In genomic region chr10:68442713-68443112, GRCm38 (mm10) we compare ENCODE assay signal across 13 mouse cellular contexts.
DNase-seq lines count a peak whose midpoint lies in the region; ATAC-seq lines count a peak whose summit lies in the region.
"Had no signal": no experiment of that assay in that cellular context is flagged by ENCODE, and none has a peak within 500 bp of the region (broad histone marks: within the 10 kb centered on the region; RNA-seq: fewer than 3 reads in every experiment).

No protein-coding gene starts in this region.

- H3K4me1 ChIP-seq in hindbrain, embryonic 16.5 days (ENCODE audit: control insufficient read depth, insufficient read depth, low read depth, low read length): 0 out of 2 replicates have a peak, but pooled peaks cover 5% of the 10 kb centered on the region
- H3K4me1 ChIP-seq in hindbrain, embryonic 13.5 days (replicated peaks): peaks cover 7% of the 10 kb centered on the region; the same call in 1 of the 2 replicates
- peaks cover 48% of the 10 kb centered on the region for H3K4me1 ChIP-seq in limb, embryonic 12.5 days (replicated peaks)
- peaks cover 7% of the 10 kb centered on the region for H3K4me1 ChIP-seq in midbrain, embryonic 16.5 days (ENCODE audit: control insufficient read depth, insufficient read depth, low read length)

- no peak overlapping the region for H3K27ac ChIP-seq in hindbrain, embryonic 16.5 days (ENCODE audit: low read depth, low read length)
- no peak overlapping the region for H3K27ac ChIP-seq in hindbrain, embryonic 13.5 days
- peak overlapping the region; percentile 54 for H3K27ac ChIP-seq in limb, embryonic 12.5 days
- no peak overlapping the region for H3K27ac ChIP-seq in midbrain, embryonic 16.5 days (ENCODE audit: low read length)
- H3K27ac ChIP-seq: layer of hippocampus, adult 2 months; neural tube, embryonic 13.5 days had no signal

- H3K4me2 ChIP-seq in hindbrain, embryonic 16.5 days (ENCODE audit: low read length): 0 out of 2 replicates have a peak overlapping the region, but pooled peaks have one; percentile 19
- H3K4me2 ChIP-seq in hindbrain, embryonic 13.5 days: no peak overlapping the region
- peak overlapping the region; percentile 38 for H3K4me2 ChIP-seq in limb, embryonic 12.5 days
- H3K4me2 ChIP-seq in midbrain, embryonic 16.5 days (ENCODE audit: low read length): no peak overlapping the region
- H3K4me2 ChIP-seq: neural tube, embryonic 13.5 days had no signal

- H3K4me3 ChIP-seq in hindbrain, embryonic 16.5 days (ENCODE audit: low read length): no peak overlapping the region
- no peak overlapping the region for H3K4me3 ChIP-seq in hindbrain, embryonic 13.5 days
- no peak overlapping the region for H3K4me3 ChIP-seq in limb, embryonic 12.5 days (replicated peaks)
- no peak overlapping the region for H3K4me3 ChIP-seq in midbrain, embryonic 16.5 days (ENCODE audit: low read depth, low read length)
- H3K4me3 ChIP-seq: layer of hippocampus, adult 2 months; neural tube, embryonic 13.5 days had no signal

- no peaks in the 10 kb centered on the region for H3K36me3 ChIP-seq in hindbrain, embryonic 16.5 days (ENCODE audit: control insufficient read depth, insufficient read depth, low read length)
- H3K36me3 ChIP-seq in hindbrain, embryonic 13.5 days: no peaks in the 10 kb centered on the region
- H3K36me3 ChIP-seq in limb, embryonic 12.5 days: no peaks in the 10 kb centered on the region
- H3K36me3 ChIP-seq in midbrain, embryonic 16.5 days (ENCODE audit: control insufficient read depth, insufficient read depth, low read length): no peaks in the 10 kb centered on the region
- H3K36me3 ChIP-seq: neural tube, embryonic 13.5 days had no signal

- H3K9ac ChIP-seq in hindbrain, embryonic 16.5 days (ENCODE audit: low read depth, low read length): no peak overlapping the region
- H3K9ac ChIP-seq in hindbrain, embryonic 13.5 days: no peak overlapping the region
- no peak overlapping the region for H3K9ac ChIP-seq in limb, embryonic 12.5 days (replicated peaks)
- H3K9ac ChIP-seq in midbrain, embryonic 16.5 days (ENCODE audit: low read depth, low read length): no peak overlapping the region
- H3K9ac ChIP-seq: neural tube, embryonic 13.5 days had no signal

- DNase-seq in CD4-positive, CD25-positive, alpha-beta regulatory T cell, adult 2 months (ENCODE audit: low read depth, low spot score): peak; percentile 28
- DNase-seq in B cell, adult 2 months: peak; percentile 33 to 37
- DNase-seq in layer of hippocampus, adult 11-12 months (ENCODE audit: low spot score): no peak
- DNase-seq: heart, postnatal 4 days; lung, postnatal 14 days; right cerebral cortex, postnatal 4 days had no signal

- H3K27me3 ChIP-seq in hindbrain, embryonic 16.5 days (replicated peaks; ENCODE audit: control insufficient read depth, insufficient read depth, low read length): no peaks in the 10 kb centered on the region
- no peaks in the 10 kb centered on the region for H3K27me3 ChIP-seq in hindbrain, embryonic 13.5 days
- no peaks in the 10 kb centered on the region for H3K27me3 ChIP-seq in limb, embryonic 12.5 days
- H3K27me3 ChIP-seq in midbrain, embryonic 16.5 days (ENCODE audit: control insufficient read depth, insufficient read depth, low read depth, low read length): no peaks in the 10 kb centered on the region
- H3K27me3 ChIP-seq: neural tube, embryonic 13.5 days had no signal

- 15% methylated on average over 3 of the region's 3 CpGs for WGBS in hindbrain, embryonic 16.5 days
- 21% methylated on average over 3 of the region's 3 CpGs for WGBS in hindbrain, embryonic 13.5 days
- WGBS in limb, embryonic 12.5 days: 4% methylated on average over 3 of the region's 3 CpGs
- WGBS in midbrain, embryonic 16.5 days: 4% methylated on average over 3 of the region's 3 CpGs

- no peak for ATAC-seq in CD4-positive, CD25-positive, alpha-beta regulatory T cell, adult 4 months
- no peak for ATAC-seq in hindbrain, embryonic 16.5 days
- no peak for ATAC-seq in hindbrain, embryonic 13.5 days (ENCODE audit: low FRiP score)
- no peak for ATAC-seq in limb, embryonic 12.5 days (ENCODE audit: insufficient number of reproducible peaks, insufficient read depth, low FRiP score, low TSS enrichment, low read depth)
- ATAC-seq in midbrain, embryonic 16.5 days: no peak

- no peaks in the 10 kb centered on the region for H3K9me3 ChIP-seq in hindbrain, embryonic 16.5 days (ENCODE audit: control insufficient read depth, low read length)
- H3K9me3 ChIP-seq in hindbrain, embryonic 13.5 days: no peaks in the 10 kb centered on the region
- no peaks in the 10 kb centered on the region for H3K9me3 ChIP-seq in limb, embryonic 12.5 days
- no peaks in the 10 kb centered on the region for H3K9me3 ChIP-seq in midbrain, embryonic 16.5 days (replicated peaks; ENCODE audit: control insufficient read depth, low read length, poor library complexity, severe bottlenecking)
- H3K9me3 ChIP-seq: neural tube, embryonic 13.5 days had no signal

Comparison
In these comparisons a context has a peak if more than half of its experiments do, and no peak if none do; other contexts are left out.
1. H3K4me2 ChIP-seq: peak in hindbrain, embryonic 16.5 days (single experiment) and limb, embryonic 12.5 days (single experiment); none in hindbrain, embryonic 13.5 days (single experiment) and midbrain, embryonic 16.5 days (single experiment).